Mouse (Mus musculus): ENCODE results near the gene Hint3.

- TF ChIP-seq CTCF (IDR thresholded peaks at IDR 0.05; ENCODE audit: low read depth) (no peak), EP300 (IDR thresholded peaks at IDR 0.05; ENCODE audit: low read depth) (no peak)
Measured at GRCm38 (mm10) chr10:30638216-30638615, 8.8 kb upstream of the Hint3 start.
